Mouse (Mus musculus) lung, postnatal 10 days (tissue): ENCODE data around the gene Ice2.
A peak's percentile ranks its signal among the peaks of the same experiment; 100 is the strongest.

Experiments used
- DNase-seq: peaks from one replicate; pipeline ENCODE4 v3.0.0; 2021

Ice2 gene

GRCm38 (mm10) chr9:69463046-69463445 is 65.3 kb downstream of the Ice2 start:
- DNase-seq: no peak

DNA sequence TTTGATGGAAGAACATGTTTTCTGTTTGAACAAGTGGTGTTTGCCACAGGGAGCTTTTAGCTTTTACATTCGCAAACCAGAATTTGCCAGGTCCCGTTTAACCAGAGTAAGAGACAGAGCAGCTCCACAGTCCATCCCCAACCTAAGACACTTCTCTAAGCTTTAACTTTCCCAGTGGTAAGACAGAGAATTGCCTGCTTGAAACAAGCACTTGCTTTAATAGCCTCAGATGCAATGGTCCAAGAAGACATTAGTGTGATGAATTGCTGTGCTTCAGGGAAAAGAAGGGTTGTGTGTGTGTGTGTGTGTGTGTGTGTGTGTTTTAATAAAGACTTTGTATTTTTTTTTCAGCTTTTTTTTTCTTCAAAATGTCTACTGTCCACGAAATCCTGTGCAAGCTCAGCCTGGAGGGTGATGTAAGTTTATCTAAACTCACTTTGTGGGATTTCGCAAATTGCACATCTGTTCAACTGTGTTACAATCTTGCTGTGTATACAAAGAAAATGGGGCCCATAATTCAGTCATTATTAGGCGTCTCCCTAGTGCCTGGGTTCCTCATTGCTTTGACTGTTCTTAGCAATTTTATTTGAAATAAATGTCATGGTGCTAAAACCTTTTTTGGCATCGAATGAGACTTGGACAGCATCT is 66.5 kb downstream of the Ice2 start:
- no peak for DNase-seq

DNA sequence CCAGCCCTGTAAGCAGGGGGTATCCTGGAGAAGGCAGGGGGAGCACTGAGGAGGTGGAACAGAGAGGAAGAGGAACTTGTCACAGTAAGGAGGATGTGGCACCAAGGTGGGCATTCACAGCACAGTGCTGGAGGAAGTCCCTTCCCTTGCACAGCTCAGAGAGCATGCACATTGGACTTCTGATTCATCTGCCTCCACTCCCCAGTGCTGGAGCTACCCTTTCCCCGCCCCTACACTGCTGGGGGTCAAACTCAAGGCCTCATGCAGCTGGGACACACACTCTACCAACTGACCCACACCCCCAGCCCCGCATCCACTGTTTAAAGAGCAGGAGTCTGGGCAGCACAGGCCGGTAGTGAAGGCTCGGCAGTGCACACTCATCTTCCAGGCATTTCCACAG is 68.4 kb downstream of the Ice2 start:
- DNase-seq: no peak

DNA sequence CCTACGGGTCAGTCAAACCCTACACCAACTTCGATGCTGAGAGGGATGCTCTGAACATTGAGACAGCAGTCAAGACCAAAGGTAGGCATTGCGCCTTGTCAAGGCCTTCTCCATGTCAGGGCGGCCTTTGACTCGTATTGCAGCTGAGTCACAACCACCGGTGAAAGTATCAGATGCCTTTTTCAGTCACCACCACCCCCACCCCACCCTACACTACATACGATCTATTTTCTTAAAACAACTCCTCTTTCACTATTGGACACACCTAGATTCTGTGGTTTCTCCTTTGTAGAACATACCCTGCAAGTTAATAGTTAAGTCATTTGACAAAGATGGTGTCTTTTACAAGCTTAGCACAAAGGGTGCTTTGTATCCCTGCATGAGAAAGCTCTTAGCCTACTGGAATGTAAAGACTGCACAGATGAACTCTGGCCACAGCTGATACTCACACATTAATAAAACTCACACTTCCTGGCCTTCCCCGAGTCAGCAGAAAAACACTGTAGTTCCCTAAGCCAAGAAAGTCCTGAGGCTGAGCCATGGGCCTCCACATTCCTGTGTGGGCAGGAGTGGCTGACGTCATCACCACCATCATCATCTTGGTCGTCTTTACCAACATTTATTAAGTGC is 69.7 kb downstream of the Ice2 start:
- DNase-seq: no peak

GRCm38 (mm10) chr9:69468991-69469390 is 71.3 kb downstream of the Ice2 start:
- DNase-seq: peak; percentile 43

DNA sequence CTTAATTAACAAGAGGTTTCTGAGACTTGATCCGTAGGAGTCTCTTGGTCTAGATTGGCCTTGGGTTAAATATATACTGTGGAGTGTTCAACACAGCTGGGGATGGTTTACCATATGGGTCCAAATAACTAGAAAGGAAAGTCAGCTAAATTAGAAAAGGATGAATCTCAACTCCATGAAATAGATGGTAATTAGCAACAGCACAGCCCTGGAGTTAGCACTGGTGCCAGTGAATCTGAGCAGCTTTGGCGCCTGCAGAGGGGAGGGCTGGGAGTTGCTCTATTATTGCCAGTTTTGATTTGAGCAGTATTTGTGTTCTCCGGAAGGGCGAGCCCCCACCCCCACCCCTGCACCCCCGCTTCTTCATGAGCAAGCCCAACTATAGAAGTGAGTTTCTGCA is 72.7 kb downstream of the Ice2 start:
- DNase-seq: no peak

- DNase-seq: peak; percentile 44
These were observed 73.2 kb downstream of the Ice2 start for GRCm38 (mm10) chr9:69470921-69471320.

DNA sequence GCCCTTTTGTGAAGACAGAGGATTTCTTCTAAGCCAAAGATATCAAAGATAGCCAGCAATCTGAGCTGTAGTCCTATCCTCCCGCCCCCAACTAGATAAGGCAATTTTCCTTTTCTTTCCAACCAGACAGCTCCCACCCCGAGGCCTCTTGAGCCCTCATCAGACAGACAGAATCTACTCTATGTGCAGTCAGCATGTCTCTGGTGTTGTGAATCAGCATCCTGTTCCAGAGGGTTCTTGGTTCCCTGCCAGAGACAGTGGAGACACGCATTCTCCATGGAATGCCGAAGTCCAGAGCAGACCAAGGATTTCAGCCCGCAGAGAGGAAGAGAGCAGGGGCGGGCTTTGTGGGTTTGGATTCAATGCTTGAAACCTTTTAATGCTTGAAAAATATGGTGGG is 75.0 kb downstream of the Ice2 start:
- DNase-seq: peak; percentile 90

GRCm38 (mm10) chr9:69475873-69476272 is 78.2 kb downstream of the Ice2 start:
- DNase-seq: no peak

DNA sequence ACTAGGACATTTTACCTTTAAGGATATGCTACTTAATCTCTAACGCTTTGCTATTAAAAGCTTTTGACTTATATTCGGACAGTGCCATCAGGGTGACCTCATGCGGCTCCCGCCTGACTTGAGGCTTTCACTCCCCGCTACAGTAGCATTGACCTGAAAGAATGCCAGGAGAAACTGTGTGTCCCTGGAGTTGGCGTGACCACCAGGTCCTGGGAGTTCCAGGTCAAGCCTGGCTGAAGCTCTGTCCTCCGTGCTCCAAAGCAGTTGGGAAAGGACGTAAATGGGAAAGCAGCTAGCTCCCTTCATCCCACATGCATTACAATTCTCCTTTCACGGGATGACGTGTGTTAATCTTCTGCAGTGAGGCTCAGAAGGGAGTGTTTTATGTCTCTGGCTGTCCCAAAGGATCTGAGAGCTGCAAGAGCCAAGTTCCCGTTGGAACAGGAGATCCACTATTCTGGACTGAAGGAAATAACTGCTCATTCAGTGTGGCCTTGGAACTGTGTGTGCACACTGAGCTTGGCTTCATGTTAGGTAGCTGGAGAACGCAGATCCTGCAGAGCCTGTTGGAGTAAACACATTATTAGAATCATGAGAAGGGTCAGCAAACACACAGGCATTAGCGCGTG is 79.6 kb downstream of the Ice2 start:
- no peak for DNase-seq

DNA sequence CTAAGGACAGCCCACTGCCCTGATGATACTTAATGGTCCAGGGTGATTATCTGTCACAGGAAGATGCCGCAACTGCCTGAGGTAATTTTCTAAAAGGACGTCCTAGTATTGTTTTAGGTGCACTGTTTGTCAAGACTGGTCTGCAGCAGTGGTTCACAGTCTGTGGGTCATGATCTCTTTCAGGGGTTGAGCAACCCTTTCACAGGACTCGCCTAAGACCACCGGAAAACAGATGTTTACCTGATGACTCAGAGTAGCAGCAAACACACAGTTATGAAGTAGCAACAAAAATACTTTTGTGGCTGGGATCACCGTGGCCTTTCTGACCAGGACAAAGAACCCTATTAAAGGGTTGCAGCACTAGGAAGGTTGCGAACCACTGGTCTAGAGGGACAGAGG is 80.1 kb downstream of the Ice2 start:
- no peak for DNase-seq

- peak; percentile 90 for DNase-seq
These were observed 82.6 kb downstream of the Ice2 start for GRCm38 (mm10) chr9:69480344-69480743.
